Mouse (Mus musculus) cortical plate, adult 2 months (tissue): ENCODE measurements around the gene Foxj1.

Experiments used
- CTCF ChIP-seq: fragments of 200-500 bp; IDR thresholded peaks from 2 replicates; pipeline ENCODE4 v1.5.1; 2011; ENCODE audit warnings: mild to moderate bottlenecking, control low read depth, low read length; ENCODE audit not compliant: insufficient read depth; ENCODE audit errors: extremely low read depth
- POLR2A ChIP-seq: fragments of 200-500 bp; IDR thresholded peaks from 2 replicates; pipeline ENCODE4 v1.6.1; 2011; ENCODE audit warnings: mild to moderate bottlenecking, low read length, control low read depth; ENCODE audit not compliant: insufficient read depth; ENCODE audit errors: extremely low read depth

- TF ChIP-seq POLR2A (no peak), CTCF (no peak)
These were observed 27.3 kb downstream of the Foxj1 start for GRCm38 (mm10) chr11:116307762-116308531.
